Mouse (Mus musculus) granulocyte monocyte progenitor cell, adult 5-6 weeks (primary cell): Measurements from ENCODE around the gene Prx. TPM values are rescaled to one million over a fixed set of nuclear protein-coding genes. Genes with fewer than 3 reads are reported as not detected.

Experiments
- ATAC-seq: replicated peaks from 2 replicates; pipeline ENCODE4 v1.8.0; 2016; ENCODE audit warnings: mild to moderate bottlenecking, moderate TSS enrichment, inconsistent platforms; ENCODE audit not compliant: poor library complexity, severe bottlenecking
- total RNA-seq, 2 experiments: library from RNA; stranded (forward) in 1 of 2; stranded (reverse) in 1 of 2; fragments of 200-712, 200-1000 nt in 1 of 2; fragments of >200 nt in 1 of 2; fragmentation: Nextera tagmentation in 1 of 2; gene quantifications; 2 replicates each; pipeline ENCODE4 v1.2.3; 2014 to 2017

Gene Prx
- total RNA-seq, 2 experiments from 2014 or later, result 0.13 to 0.62 TPM

- ATAC-seq, result no peak
Measured at GRCm38 (mm10) chr7:27514961-27515360, 15.8 kb downstream of the Prx start.

- no peak for ATAC-seq
Measured at GRCm38 (mm10) chr7:27518314-27518713, 19.2 kb downstream of the Prx start.

- no peak for ATAC-seq
Measured at GRCm38 (mm10) chr7:27520104-27520503, 21.0 kb downstream of the Prx start.

GRCm38 (mm10) chr7:27520599-27520998, 21.5 kb downstream of the Prx start:
- ATAC-seq, result no peak

- no peak for ATAC-seq
Measured at GRCm38 (mm10) chr7:27522967-27523366, 23.8 kb downstream of the Prx start, which contains the start of gene Hipk4. Gene Hipk4, plus strand, starts transcription at chr7:27523267.

DNA sequence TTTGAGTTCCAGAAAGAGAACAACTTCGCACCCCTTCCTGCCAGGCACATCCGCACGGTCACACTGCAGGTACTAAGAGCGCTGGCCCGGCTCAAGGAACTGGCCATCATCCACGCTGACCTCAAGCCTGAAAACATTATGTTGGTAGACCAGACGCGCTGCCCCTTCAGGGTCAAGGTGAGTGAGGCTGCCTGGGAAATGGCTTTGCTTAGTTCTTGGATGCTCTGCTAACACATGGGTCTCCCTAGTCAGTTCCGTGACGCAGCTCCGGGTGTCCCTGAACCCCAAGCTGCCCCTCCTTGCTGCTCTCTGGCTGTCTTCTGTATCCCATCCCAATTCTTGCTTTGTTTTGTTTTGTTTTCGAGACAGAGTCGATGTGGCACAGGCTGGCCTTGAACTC, 24.7 kb downstream of the Prx start:
- no peak for ATAC-seq

DNA sequence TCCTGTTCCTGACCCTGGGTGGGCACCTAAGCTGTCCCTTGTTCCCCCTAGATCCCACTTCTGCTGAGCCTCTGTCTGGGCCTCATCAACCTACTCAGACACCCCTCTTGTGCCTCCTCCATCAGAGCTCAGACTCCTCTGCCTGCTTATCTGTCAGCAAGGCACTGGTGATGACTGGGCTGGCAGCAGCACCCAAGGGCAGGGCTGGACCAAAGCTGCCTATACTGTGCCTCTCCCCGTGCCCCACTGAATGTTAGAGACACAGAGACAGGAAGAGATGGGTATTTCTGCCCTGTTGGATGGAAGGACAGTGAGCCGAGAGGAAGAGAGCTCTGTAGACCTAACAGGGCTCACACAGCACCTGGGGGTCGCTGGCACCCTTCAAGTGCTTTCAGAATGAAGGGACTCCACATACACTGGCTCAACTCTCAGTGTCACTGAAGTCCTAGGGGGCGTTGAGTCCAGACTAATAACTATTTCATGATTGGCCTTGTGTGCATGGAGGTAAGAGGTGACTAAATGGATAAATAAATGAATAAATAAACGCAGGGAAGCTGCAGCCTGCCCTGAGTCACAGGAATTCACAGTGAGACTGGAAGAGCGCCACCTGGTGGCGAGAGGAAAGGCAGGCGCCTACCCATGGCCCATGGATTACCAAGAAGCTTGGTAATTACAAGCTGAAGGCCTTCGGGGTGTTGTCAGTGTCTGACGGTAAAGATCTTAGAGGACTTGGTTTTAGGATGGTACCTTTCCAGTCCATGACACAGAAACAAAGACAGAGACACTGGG, 27.1 kb downstream of the Prx start:
- ATAC-seq, result peak; percentile 73

DNA sequence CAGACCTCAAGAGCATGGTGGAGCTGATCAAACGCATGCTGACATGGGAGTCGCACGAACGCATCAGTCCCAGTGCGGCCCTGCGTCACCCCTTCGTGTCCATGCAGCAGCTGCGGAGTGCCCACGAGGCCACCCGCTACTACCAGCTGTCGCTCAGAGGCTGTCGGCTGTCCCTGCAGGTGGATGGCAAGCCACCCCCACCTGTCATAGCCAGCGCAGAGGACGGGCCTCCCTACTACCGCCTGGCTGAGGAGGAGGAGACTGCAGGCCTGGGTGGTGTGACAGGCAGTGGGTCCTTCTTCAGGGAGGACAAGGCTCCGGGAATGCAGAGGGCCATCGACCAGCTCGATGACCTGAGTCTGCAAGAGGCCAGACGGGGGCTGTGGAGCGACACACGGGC, 29.9 kb downstream of the Prx start:
- ATAC-seq, result no peak

- no peak for ATAC-seq
Measured at GRCm38 (mm10) chr7:27530937-27531336, 31.8 kb downstream of the Prx start.

- no peak for ATAC-seq
Measured at GRCm38 (mm10) chr7:27531707-27532106, 32.6 kb downstream of the Prx start.

DNA sequence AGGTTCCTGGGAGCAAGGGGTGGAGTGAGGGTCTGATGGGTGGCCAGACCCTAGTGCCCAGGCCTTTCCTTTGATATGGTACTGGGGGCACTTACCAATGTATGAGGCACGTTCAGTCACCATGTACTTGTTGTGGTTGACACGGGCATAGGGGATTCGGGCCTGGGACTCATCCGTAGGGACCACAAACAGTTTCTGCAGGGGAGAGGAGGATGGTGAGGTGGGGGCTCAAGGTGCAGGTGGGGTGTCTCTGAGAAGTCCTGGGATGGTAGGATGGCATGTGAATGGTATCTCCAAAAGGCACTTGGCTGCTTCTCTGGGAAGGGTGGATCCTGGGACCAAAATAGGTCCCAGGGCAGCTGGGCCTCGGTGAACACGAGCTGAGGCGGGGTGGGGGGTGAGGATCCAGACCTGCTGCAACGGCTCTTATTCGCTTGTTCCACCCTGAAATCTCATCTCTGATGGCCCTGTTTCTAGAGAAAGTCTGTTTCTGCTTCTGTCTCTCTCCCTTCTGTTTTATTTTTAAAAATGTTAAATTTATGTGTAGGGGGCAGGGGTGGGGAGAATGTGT, 33.4 kb downstream of the Prx start:
- no peak for ATAC-seq

DNA sequence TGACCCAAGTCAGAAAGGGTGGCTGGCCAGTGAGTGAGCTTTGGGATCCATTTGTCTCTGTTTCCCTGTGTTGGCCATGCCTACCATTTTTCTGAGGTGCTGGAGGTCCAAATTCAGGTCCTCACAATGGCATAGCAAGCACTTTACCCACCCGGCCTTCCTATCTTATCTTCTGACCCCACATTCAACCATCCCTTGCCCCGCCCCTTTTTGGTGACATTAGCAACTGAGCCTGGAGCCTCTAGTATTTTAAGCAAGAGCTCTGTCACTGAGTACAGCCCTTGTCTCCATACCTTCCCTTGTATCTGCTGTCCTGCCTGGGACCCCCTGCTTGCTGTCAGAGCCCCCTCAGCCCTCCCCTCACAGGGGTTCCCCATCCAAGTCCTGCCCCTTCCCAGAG, 36.3 kb downstream of the Prx start:
- no peak for ATAC-seq

DNA sequence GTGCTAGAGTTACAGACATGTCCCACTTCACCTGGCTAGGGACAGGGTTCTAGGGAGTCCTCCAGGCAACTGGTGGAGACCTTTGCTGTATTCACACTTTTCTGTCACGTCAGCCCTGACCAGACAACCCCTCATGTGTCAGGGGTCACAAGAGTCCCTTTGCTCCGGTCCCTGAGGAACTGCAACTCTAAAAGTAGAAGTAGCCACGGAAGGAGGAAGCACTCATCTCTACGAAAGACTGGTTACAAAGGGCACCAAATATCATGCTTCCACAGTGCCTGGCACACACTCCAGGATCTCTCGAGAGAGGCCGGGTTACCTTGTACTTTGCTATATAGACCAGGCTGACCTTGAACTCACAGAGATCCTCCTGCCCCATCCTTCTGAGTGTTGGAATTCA, 37.5 kb downstream of the Prx start:
- peak; percentile 53 for ATAC-seq

GRCm38 (mm10) chr7:27537998-27538397, 38.9 kb downstream of the Prx start:
- ATAC-seq, result no peak

- ATAC-seq, result no peak
Measured at GRCm38 (mm10) chr7:27538797-27539196, 39.7 kb downstream of the Prx start.

DNA sequence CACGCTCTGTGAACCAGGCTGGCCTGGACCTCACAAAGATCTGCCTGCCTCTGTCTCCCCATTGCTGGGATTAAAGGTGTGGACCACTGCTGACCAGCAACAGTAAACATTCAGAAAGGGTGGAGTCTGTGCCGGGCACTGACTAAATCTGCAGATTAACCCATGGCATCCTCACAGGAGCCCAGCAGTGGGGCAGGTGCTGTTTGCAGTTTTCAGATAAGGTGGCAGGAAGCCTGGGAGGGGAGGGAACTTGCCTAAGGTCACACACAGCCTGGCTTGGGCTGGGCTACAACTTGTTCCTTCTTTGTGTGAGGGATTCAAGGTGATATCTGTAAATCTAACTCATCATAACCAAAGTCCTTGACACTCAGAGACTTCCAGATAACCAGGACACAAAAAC, 41.4 kb downstream of the Prx start:
- ATAC-seq, result no peak

DNA sequence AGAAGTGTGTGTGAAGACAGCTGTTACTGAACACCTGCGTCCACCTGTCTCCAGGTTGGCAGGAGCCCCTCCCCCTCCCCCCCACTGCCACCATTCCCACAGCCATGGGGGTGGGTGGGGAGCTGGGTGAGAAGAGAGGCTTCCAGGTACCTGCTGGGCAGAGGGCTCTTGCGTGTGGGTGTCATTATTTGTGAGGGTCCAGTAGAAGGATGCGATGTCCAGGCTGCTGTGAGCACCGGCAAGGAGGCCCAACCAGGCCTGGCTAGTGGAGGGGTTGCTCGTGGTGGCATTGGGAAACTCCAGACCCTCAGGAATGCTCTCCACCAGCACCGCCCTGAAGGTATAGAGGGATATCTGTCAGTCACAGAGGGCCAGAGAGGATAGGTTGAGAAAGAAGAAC, 41.8 kb downstream of the Prx start:
- ATAC-seq, result no peak

DNA sequence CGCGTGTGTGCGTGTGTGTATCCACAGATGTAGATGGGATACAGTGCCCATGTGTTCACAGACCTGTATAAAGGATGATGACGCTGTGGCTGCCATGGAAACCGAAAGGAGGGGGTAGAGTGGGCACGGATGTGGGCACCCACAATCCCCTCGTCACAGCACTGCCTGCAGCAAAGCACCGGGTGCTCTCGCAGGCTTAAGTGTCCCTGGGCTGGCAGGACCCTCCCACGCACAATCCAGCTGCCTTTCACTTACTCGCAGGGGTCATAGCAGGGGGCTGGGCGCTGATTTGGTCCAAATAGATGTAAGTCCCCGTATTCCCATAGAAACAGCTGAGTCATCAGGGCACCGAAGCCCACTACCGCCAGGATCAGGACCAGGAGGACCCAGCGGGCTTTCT, 42.3 kb downstream of the Prx start:
- peak; percentile 55 for ATAC-seq

DNA sequence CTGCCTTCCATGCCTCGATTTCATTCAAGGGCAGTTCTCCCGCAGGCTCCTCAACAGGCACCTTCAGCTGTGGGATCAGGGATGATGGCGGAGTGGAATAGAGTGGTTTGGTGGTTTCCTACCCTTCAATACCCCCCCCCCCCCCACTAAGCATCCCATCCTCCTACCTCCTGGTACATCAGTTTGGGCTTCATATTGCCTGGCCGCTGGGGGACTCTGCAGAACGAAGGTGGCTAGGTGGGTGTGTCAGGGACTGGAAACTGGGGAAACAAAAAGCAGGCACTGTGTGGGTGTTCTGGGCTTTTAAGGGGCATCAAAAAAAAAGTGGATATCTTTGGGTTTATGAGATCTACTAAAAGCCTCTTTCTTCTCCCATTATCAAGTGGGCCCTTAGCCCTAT, 42.8 kb downstream of the Prx start:
- ATAC-seq, result no peak

GRCm38 (mm10) chr7:27542392-27543033, 43.4 kb downstream of the Prx start:
- peak; percentile 78 for ATAC-seq

GRCm38 (mm10) chr7:27543065-27543464, 43.9 kb downstream of the Prx start:
- ATAC-seq, result no peak

DNA sequence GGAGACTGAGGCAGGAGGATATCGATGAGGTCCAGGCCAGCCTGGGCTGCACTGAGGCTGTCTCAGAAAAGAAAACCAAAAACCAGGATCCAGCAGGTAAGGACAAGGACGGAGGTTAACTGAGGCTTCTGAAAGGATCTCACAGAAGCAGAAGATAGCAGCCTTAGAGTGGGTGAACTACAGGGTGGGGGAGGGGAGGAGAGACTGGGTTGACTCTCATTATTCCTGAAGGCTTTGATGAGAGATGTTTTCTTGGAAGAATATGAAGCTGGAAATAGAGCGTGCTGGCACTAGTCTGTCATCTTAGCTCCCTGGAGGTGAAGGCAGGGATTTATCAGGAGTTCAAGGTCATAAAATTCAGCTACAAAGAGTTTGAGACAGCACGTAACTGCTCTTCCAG, 44.7 kb downstream of the Prx start:
- no peak for ATAC-seq
